Mouse (Mus musculus) midbrain, embryonic 16.5 days (tissue): Measurements from ENCODE around the gene Psapl1. TPM values are rescaled to one million over a fixed set of nuclear protein-coding genes. Genes with fewer than 3 reads are reported as not detected.

Experiments
- ATAC-seq: fragments of 200-750 bp; cut with Nextera tagmentation; 2 replicates; pipeline ENCODE4 v1.8.0; 2017; ENCODE audit warnings: moderate TSS enrichment
- H3K27ac ChIP-seq: fragments of 300-500 bp; sonication (generic); 2 replicates; pipeline ENCODE4 v1.5.1; 2014; ENCODE audit warnings: mild to moderate bottlenecking, low read length, mixed read lengths
- H3K27me3 ChIP-seq: fragments of 300-500 bp; sonication (generic); 2 replicates; pipeline ENCODE4 v1.6.1; 2014; ENCODE audit warnings: low read depth, low read length, mixed read lengths; ENCODE audit not compliant: control insufficient read depth, insufficient read depth
- H3K36me3 ChIP-seq: fragments of 300-500 bp; sonication (generic); 2 replicates; pipeline ENCODE4 v1.6.1; 2014; ENCODE audit warnings: mild to moderate bottlenecking, low read length, moderate library complexity, mixed read lengths; ENCODE audit not compliant: control insufficient read depth, insufficient read depth
- H3K4me1 ChIP-seq: fragments of 300-500 bp; sonication (generic); 2 replicates; pipeline ENCODE4 v1.6.1; 2014; ENCODE audit warnings: mild to moderate bottlenecking, low read length, mixed read lengths; ENCODE audit not compliant: control insufficient read depth, insufficient read depth
- H3K4me2 ChIP-seq: fragments of 300-500 bp; sonication (generic); 2 replicates; pipeline ENCODE4 v1.6.1; 2014; ENCODE audit warnings: mild to moderate bottlenecking, low read length, mixed read lengths
- H3K4me3 ChIP-seq: fragments of 300-500 bp; sonication (generic); 2 replicates; pipeline ENCODE4 v1.5.1; 2014; ENCODE audit warnings: low read depth, mild to moderate bottlenecking, low read length, moderate library complexity, mixed read lengths
- H3K9ac ChIP-seq: fragments of 300-500 bp; sonication (generic); 2 replicates; pipeline ENCODE4 v1.6.1; 2014; ENCODE audit warnings: low read depth, low read length, mixed read lengths
- H3K9me3 ChIP-seq: fragments of 300-500 bp; sonication (generic); replicated peaks from 2 replicates; pipeline ENCODE4 v1.6.1; 2014; ENCODE audit warnings: mild to moderate bottlenecking, low read length, mixed read lengths; ENCODE audit not compliant: control insufficient read depth, poor library complexity, severe bottlenecking
- WGBS: fragments of 180-500 bp; shearing (Covaris S2); extraction: QIAGEN DNeasy Blood & Tissue Kit; methylation state at CpG from one replicate; pipeline ENCODE4 v1.1.7; 2014; 5-methylcytosine and 5-hydroxymethylcytosine counted together
- polyA plus RNA-seq: library from polyadenylated mRNA; unstranded; fragments of >200 nt; fragmentation: Nextera tagmentation; extraction: Ambion mirVana; gene quantifications from 2 replicates; pipeline ENCODE4 v1.2.1, GENCODE M21; 2015

The Psapl1 gene
- polyA plus RNA-seq, 1 experiment from 2014 or later, result not detected

DNA sequence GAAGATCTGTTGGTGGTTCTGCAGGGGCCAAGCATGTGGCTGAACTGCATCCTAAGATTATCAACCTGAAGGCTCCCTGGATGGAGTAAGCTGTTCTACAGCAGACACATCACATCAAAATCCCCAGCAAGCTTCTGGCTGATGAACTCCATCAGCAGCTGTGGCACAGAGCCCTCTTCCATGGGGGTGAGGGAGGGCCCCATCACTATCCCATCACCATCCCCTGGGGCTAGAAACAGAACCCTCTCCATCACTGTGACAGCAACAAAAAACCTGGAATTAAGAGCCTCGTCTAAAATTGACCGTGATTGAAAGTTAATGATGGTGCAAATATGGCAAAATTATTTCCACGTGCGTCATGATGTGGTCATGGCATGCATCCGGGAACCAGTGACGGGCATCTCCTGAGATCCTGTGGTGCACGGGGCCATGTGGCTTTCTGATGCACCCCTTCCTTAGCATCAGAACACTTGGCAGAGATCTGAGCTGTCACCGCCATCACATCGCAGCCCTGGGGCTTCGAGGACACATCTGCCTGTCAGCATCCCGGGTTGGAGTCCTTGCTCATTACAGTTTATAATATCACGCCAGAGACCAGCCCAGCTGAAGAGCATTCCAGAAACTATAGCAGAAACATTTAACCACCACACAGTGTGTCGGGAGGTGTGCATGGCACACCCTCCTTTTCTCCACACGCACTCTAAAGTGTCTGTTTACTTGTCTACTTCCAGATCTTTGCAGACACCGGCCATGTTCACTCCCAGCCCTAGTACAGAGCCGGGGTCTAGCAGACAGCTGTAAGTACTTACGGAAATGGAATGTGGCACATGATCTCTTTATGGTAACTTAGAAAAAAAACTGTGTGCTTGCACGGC, 51.1 kb downstream of the Psapl1 start:
- Histone ChIP-seq H3K9me3 (no peaks in the 10 kb centered on the region), H3K9ac (no peak overlapping the region), H3K4me3 (no peak overlapping the region), H3K27ac (no peak overlapping the region), H3K4me2 (no peak overlapping the region), H3K4me1 (peaks cover 21% of the 10 kb centered on the region), H3K27me3 (no peaks in the 10 kb centered on the region), H3K36me3 (no peaks in the 10 kb centered on the region)
- 74% methylated on average over 18 of the region's 18 CpGs for WGBS
- no peak for ATAC-seq

Other genes starting within 250 kb of the Psapl1 start
- gene Sorcs2, start 194.1 kb downstream of the Psapl1 start, polyA plus RNA-seq, result 21.3 and 22.7 TPM in 2 replicates